Mouse (Mus musculus) MEL (cell line): ENCODE data around the gene Chst8. TPM values are rescaled to one million over a fixed set of nuclear protein-coding genes. Genes with fewer than 3 reads are reported as not detected.

Experiments used
- DNase-seq: peaks from one replicate; pipeline ENCODE4 v3.0.0; 2011; ENCODE audit warnings: low read depth, low spot score
- H3K27ac ChIP-seq: 2 replicates; pipeline ENCODE4 v1.5.1; 2012; ENCODE audit warnings: low read depth, mild to moderate bottlenecking, control low read depth, low read length, moderate library complexity; ENCODE audit not compliant: control insufficient read depth
- H3K27me3 ChIP-seq, 2 experiments: fragments of 150-350 bp in 1 of 2; sonication (generic) in 1 of 2; 2 replicates each; pipeline ENCODE4 v1.6.1; 2012; ENCODE audit warnings: low read length in 2 of 2, mild to moderate bottlenecking in 2 of 2, improper control_type of control experiment in 1 of 2, moderate library complexity in 1 of 2; ENCODE audit not compliant: insufficient read depth in 2 of 2, control insufficient read depth in 1 of 2
- H3K36me3 ChIP-seq, 2 experiments: 2 replicates each; pipeline ENCODE4 v1.6.1; 2012 to 2014; ENCODE audit warnings: low read length in 2 of 2, improper control_type of control experiment in 1 of 2, inconsistent platforms in 1 of 2, mild to moderate bottlenecking in 1 of 2; ENCODE audit not compliant: insufficient read depth in 2 of 2, control insufficient read depth in 1 of 2
- H3K4me1 ChIP-seq, 2 experiments: fragments of 150-350 bp in 1 of 2; sonication (generic) in 1 of 2; 2 replicates each; pipeline ENCODE4 v1.6.1; 2012; ENCODE audit warnings: low read length in 2 of 2, improper control_type of control experiment in 1 of 2, mild to moderate bottlenecking in 1 of 2; ENCODE audit not compliant: insufficient read depth in 2 of 2, control insufficient read depth in 1 of 2
- H3K4me3 ChIP-seq, 2 experiments: fragments of 150-350 bp in 1 of 2; sonication (generic) in 1 of 2; 2 replicates each; pipeline ENCODE4 v1.5.1; 2012; ENCODE audit warnings: low read depth in 2 of 2, low read length in 2 of 2, mild to moderate bottlenecking in 2 of 2, moderate library complexity in 2 of 2, control low read depth in 1 of 2, improper control_type of control experiment in 1 of 2; ENCODE audit not compliant: control insufficient read depth in 1 of 2, insufficient read depth in 1 of 2
- H3K79me2 ChIP-seq: 2 replicates; pipeline ENCODE4 v1.6.1; 2012; ENCODE audit warnings: mild to moderate bottlenecking, low read length, moderate library complexity; ENCODE audit not compliant: control insufficient read depth, poor library complexity, insufficient read depth
- H3K9ac ChIP-seq: 2 replicates; pipeline ENCODE4 v1.6.1; 2012; ENCODE audit warnings: low read depth, mild to moderate bottlenecking, control low read depth, low read length, moderate library complexity; ENCODE audit not compliant: control insufficient read depth, poor library complexity, severe bottlenecking
- H3K9me3 ChIP-seq: fragments of 150-350 bp; sonication (generic); replicated peaks from 2 replicates; pipeline ENCODE4 v1.6.1; 2012; ENCODE audit warnings: mild to moderate bottlenecking, low read length, improper control_type of control experiment, moderate library complexity; ENCODE audit not compliant: insufficient read depth
- CHD1 ChIP-seq: IDR thresholded peaks from 2 replicates; pipeline ENCODE4 v1.6.1; 2012; ENCODE audit warnings: low read depth, mild to moderate bottlenecking, inconsistent platforms, low read length, improper control_type of control experiment
- CHD2 ChIP-seq: IDR thresholded peaks from 2 replicates; pipeline ENCODE4 v1.6.1; 2011; ENCODE audit warnings: low read length, improper control_type of control experiment
- CTCF ChIP-seq, 3 experiments: IDR thresholded peaks in 2 of 3; conservative IDR thresholded peaks in 1 of 3; 2 replicates each; pipeline ENCODE4 v1.5.1; 2011 to 2012; ENCODE audit warnings: low read length in 3 of 3, low read depth in 2 of 3, mild to moderate bottlenecking in 2 of 3, improper control_type of control experiment in 1 of 3, inconsistent platforms in 1 of 3, mixed read lengths in 1 of 3, moderate library complexity in 1 of 3; ENCODE audit not compliant: control insufficient read depth in 1 of 3, insufficient read depth in 1 of 3, poor library complexity in 1 of 3, severe bottlenecking in 1 of 3
- E2F4 ChIP-seq: IDR thresholded peaks from 2 replicates; pipeline ENCODE4 v1.6.1; 2011; ENCODE audit warnings: low read depth, low read length, improper control_type of control experiment, borderline replicate concordance
- ELF1 ChIP-seq: IDR thresholded peaks from 2 replicates; pipeline ENCODE4 v1.6.1; 2014; ENCODE audit warnings: low read depth, mild to moderate bottlenecking, inconsistent platforms, low read length, improper control_type of control experiment, moderate library complexity
- ETS1 ChIP-seq: IDR thresholded peaks from 2 replicates; pipeline ENCODE4 v1.6.1; 2012; ENCODE audit warnings: low read depth, mild to moderate bottlenecking, inconsistent platforms, low read length, improper control_type of control experiment, moderate library complexity
- GABPA ChIP-seq: IDR thresholded peaks from 2 replicates; pipeline ENCODE4 v1.6.1; 2012; ENCODE audit warnings: low read depth, mild to moderate bottlenecking, inconsistent platforms, low read length, improper control_type of control experiment, moderate library complexity
- MAFK ChIP-seq: IDR thresholded peaks from 2 replicates; pipeline ENCODE4 v1.6.1; 2011; ENCODE audit warnings: low read depth, mild to moderate bottlenecking, low read length, improper control_type of control experiment, borderline replicate concordance
- MAZ ChIP-seq: IDR thresholded peaks from 2 replicates; pipeline ENCODE4 v1.6.1; 2012; ENCODE audit warnings: low read depth, mild to moderate bottlenecking, inconsistent platforms, low read length, improper control_type of control experiment
- MYB ChIP-seq: IDR thresholded peaks from 2 replicates; pipeline ENCODE4 v1.6.1; 2011; ENCODE audit warnings: mild to moderate bottlenecking, low read depth, low read length, improper control_type of control experiment
- POLR2A ChIP-seq, 2 experiments: IDR thresholded peaks; 2 replicates each; pipeline ENCODE4 v1.6.1; 2011 to 2012; ENCODE audit warnings: low read length in 2 of 2, mild to moderate bottlenecking in 2 of 2, control low read depth in 1 of 2, improper control_type of control experiment in 1 of 2, low read depth in 1 of 2, moderate library complexity in 1 of 2; ENCODE audit not compliant: control insufficient read depth in 1 of 2, insufficient read depth in 1 of 2, poor library complexity in 1 of 2
- RAD21 ChIP-seq: IDR thresholded peaks from 2 replicates; pipeline ENCODE4 v1.6.1; 2011; ENCODE audit warnings: mild to moderate bottlenecking, low read depth, low read length, improper control_type of control experiment
- RCOR1 ChIP-seq: IDR thresholded peaks from 2 replicates; pipeline ENCODE4 v1.6.1; 2012; ENCODE audit warnings: low read depth, mild to moderate bottlenecking, inconsistent platforms, low read length, improper control_type of control experiment
- TCF12 ChIP-seq: IDR thresholded peaks from 2 replicates; pipeline ENCODE4 v1.6.1; 2014; ENCODE audit warnings: low read depth, mild to moderate bottlenecking, inconsistent platforms, low read length, improper control_type of control experiment, moderate library complexity
- USF1 ChIP-seq: IDR thresholded peaks from 2 replicates; pipeline ENCODE4 v1.6.1; 2014; ENCODE audit warnings: low read depth, mild to moderate bottlenecking, inconsistent platforms, low read length, improper control_type of control experiment, moderate library complexity
- ZNF384 ChIP-seq: IDR thresholded peaks from 2 replicates; pipeline ENCODE4 v1.6.1; 2012; ENCODE audit warnings: low read depth, mild to moderate bottlenecking, inconsistent platforms, low read length, improper control_type of control experiment
- polyA plus RNA-seq, 2 experiments: library from polyadenylated mRNA; stranded (reverse) in 1 of 2; unstranded in 1 of 2; fragments of >175 nt in 1 of 2; fragments of >200 nt in 1 of 2; gene quantifications; 2 replicates each; pipeline versions ENCODE4 v1.2.1 to v1.2.4; 2012; ENCODE audit warnings: low replicate concordance in 2 of 2, low read depth in 1 of 2; ENCODE audit not compliant: insufficient read length in 2 of 2, insufficient read depth in 1 of 2, missing spikeins in 1 of 2
- total RNA-seq: library from RNA; depleted of rRNA; stranded (reverse); fragments of 300-350 nt; gene quantifications from 2 replicates; pipeline ENCODE4 v1.2.3, GENCODE M21; 2012

The Chst8 gene
- total and polyA plus RNA-seq, 3 experiments = not detected

DNA sequence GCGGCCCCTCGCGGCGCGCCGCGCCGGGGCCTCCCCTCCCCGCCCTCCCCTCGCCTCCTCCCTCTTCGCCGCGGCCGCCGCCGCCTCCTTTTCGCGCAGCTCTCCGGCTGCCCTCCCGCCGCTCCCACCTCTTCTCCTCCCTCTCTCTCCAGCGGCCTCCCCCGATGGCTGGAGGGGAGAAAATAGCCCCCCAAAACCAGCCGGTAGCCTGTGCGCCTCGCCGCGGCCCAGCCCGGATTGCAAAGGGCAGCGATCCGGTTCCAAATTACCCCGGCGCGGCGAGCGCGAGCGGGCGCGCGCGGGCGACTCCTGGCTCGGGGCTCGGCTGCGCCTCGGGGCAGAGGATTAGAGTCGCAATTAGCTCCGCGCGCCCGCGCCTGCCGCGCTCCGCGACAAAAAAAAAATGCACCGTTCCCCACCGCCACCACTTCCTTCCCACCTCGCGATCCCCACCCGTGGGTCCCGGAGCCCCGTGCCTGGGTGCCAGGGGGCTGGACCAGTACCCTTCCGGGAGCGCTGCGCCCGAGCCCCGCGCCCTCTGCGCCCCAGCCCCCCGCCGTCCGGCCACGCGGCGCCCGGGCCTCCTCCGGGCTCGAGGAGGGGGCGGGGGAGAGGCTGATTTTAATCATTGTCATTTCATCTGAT is 157.9 kb downstream of the Chst8 start:
- no peaks in the 10 kb centered on the region for H3K27me3 ChIP-seq
- no peak for DNase-seq
- TF ChIP-seq POLR2A (IDR thresholded peaks at IDR 0.05; ENCODE audit: control insufficient read depth in 1 of 2, insufficient read depth in 1 of 2, low read depth in 1 of 2, low read length in 2 of 2, poor library complexity in 1 of 2) = peak in 1 of 2 experiments; percentile 9; a peak in 1 of 4 replicates
- TF ChIP-seq ETS1 = no peak
- no peak for TF ChIP-seq MAFK
- TF ChIP-seq E2F4 = no peak
- H3K79me2 ChIP-seq = no peaks in the 10 kb centered on the region
- H3K9ac ChIP-seq = no peak overlapping the region
- no peaks in the 10 kb centered on the region for H3K4me1 ChIP-seq
- H3K27ac ChIP-seq = no peak overlapping the region
- H3K4me3 ChIP-seq = no peak overlapping the region
- no peaks in the 10 kb centered on the region for H3K9me3 ChIP-seq
- no peaks in the 10 kb centered on the region for H3K36me3 ChIP-seq

DNA sequence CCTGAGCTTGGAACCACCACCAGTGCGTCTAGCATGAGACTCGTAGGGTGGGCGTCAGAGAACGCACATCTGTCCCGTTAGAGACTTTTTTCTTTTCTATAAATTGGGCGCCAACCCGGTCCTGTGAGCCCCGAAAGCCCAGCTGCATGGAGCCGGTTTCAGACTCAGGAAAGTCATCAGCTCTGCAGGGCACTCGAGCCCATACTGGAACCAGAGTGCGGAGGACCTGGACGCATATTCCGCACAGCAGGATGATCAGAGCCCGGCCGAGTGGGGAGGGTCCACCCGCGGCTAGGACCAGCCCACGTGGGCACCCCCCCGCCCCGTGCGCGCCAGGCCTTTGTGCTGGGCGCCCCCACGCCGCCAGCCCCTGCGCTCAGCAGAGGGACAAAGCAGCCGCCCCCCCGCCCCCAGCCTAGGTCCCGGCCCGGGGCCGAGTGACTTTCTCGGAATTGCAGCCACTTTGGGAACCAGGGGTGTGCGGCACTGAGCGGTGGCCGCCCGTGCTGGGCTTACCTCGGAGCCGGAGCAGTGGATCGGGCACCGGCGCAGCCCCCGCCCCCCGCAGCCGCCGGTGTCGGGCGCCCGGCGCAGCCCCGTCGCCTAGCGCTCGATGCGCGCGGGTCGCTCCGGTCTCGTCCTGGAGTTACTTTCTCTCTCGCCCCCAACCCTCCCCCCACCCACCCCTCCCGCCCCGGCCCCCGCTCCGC is 158.6 kb downstream of the Chst8 start:
- no peak overlapping the region for H3K27ac ChIP-seq
- no peaks in the 10 kb centered on the region for H3K9me3 ChIP-seq
- no peak for TF ChIP-seq RCOR1
- no peak for TF ChIP-seq MYB
- TF ChIP-seq ELF1 = no peak
- TF ChIP-seq CHD2 = no peak
- no peak for TF ChIP-seq CTCF (IDR thresholded peaks at IDR 0.05 in 2 of 3, conservative IDR thresholded peaks at IDR 0.05 in 1 of 3; ENCODE audit: control insufficient read depth in 1 of 3, insufficient read depth in 1 of 3, low read depth in 2 of 3, low read length in 3 of 3, poor library complexity in 1 of 3, severe bottlenecking in 1 of 3)
- TF ChIP-seq USF1 = no peak
- TF ChIP-seq TCF12 = no peak
- no peak for TF ChIP-seq MAZ
- TF ChIP-seq GABPA = no peak
- no peak for TF ChIP-seq MAFK
- TF ChIP-seq ZNF384 = no peak
- TF ChIP-seq RAD21 = no peak
- no peak for TF ChIP-seq CHD1
- TF ChIP-seq, all 39 proteins: peak for 0
- Histone ChIP-seq H3K9ac (no peak overlapping the region), H3K27me3 (no peaks in the 10 kb centered on the region), H3K36me3 (no peaks in the 10 kb centered on the region), H3K4me3 (no peak overlapping the region), H3K79me2 (no peaks in the 10 kb centered on the region), H3K4me1 (no peaks in the 10 kb centered on the region)
- DNase-seq = no peak
